Mouse (Mus musculus) olfactory bulb, adult 2 months (tissue): ENCODE data around the gene Ercc4.

Source experiments
- CTCF ChIP-seq: fragments of 200-500 bp; IDR thresholded peaks from 2 replicates; pipeline ENCODE4 v1.5.1; 2012; ENCODE audit warnings: low read depth, mild to moderate bottlenecking, low read length, moderate library complexity; ENCODE audit not compliant: insufficient read depth
- POLR2A ChIP-seq: fragments of 200-500 bp; IDR thresholded peaks from 2 replicates; pipeline ENCODE4 v1.6.1; 2012; ENCODE audit warnings: mild to moderate bottlenecking, low read depth, low read length, moderate library complexity; ENCODE audit not compliant: insufficient read depth

DNA sequence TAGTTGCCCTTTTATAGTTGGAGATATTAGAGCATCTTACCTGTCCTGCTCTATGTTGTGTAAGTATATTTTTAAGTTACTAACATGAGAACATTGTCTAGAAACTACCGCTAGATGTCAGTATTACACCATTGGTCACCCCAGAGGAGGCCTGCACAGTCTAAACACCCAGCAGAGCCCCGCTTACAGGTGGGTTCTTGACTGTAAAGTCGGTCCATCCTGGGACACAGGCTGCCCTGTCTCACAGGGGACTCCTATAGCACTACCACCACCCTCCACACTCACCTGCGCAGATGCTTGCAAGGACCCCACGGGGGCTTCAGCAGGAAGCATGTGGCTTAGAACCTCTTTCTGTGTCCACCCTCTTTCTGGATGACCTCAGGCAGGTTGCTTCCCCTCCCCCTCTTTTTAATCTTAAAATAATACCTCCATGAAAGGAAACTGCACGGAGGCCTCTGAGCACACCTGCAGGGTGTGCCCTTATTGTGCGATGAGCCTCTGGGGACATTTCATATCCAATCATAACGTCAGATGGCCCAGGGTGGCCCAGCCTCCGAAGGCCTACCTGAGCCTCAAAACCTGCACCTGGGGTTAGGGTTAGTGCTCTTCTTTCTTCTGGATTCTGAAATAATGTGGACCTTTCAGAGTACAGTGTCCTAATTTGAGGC lies 7.9 kb downstream of the Ercc4 start:
- 0 out of 2 replicates have a peak, but pooled peaks have one; percentile 39 for TF ChIP-seq CTCF
- no peak for TF ChIP-seq POLR2A
